Mouse (Mus musculus) kidney, embryonic 14.5 days (tissue): ENCODE measurements around the gene Rps6kl1. TPM values are rescaled to one million over a fixed set of nuclear protein-coding genes. Genes with fewer than 3 reads are reported as not detected.

Experiments used
- ATAC-seq: fragments of 200-750 bp; cut with Nextera tagmentation; 2 replicates; pipeline ENCODE4 v1.8.0; 2017; ENCODE audit warnings: moderate number of reproducible peaks, mild to moderate bottlenecking, moderate TSS enrichment, moderate library complexity; ENCODE audit not compliant: low FRiP score, low TSS enrichment
- H3K27ac ChIP-seq: fragments of 300-500 bp; sonication (generic); 2 replicates; pipeline ENCODE4 v1.5.1; 2014; ENCODE audit warnings: low read depth, mild to moderate bottlenecking, low read length, moderate library complexity, mixed read lengths
- H3K27me3 ChIP-seq: fragments of 300-500 bp; sonication (generic); 2 replicates; pipeline ENCODE4 v1.6.1; 2014; ENCODE audit warnings: mild to moderate bottlenecking, low read length; ENCODE audit not compliant: control insufficient read depth, insufficient read depth
- H3K36me3 ChIP-seq: fragments of 300-500 bp; sonication (generic); 2 replicates; pipeline ENCODE4 v1.6.1; 2014; ENCODE audit warnings: low read length, mixed read lengths; ENCODE audit not compliant: control insufficient read depth, insufficient read depth
- H3K4me1 ChIP-seq: fragments of 300-500 bp; sonication (generic); 2 replicates; pipeline ENCODE4 v1.6.1; 2014; ENCODE audit warnings: low read length, mixed read lengths; ENCODE audit not compliant: control insufficient read depth, insufficient read depth
- H3K4me2 ChIP-seq: fragments of 300-500 bp; sonication (generic); replicated peaks from 2 replicates; pipeline ENCODE4 v1.6.1; 2014; ENCODE audit warnings: low read depth, mild to moderate bottlenecking, low read length
- H3K4me3 ChIP-seq: fragments of 300-500 bp; sonication (generic); 2 replicates; pipeline ENCODE4 v1.5.1; 2014; ENCODE audit warnings: mild to moderate bottlenecking, low read length
- H3K9ac ChIP-seq: fragments of 300-500 bp; sonication (generic); 2 replicates; pipeline ENCODE4 v1.6.1; 2014; ENCODE audit warnings: low read depth, mild to moderate bottlenecking, low read length, moderate library complexity
- H3K9me3 ChIP-seq: fragments of 300-500 bp; sonication (generic); 2 replicates; pipeline ENCODE4 v1.6.1; 2016; ENCODE audit warnings: low read length; ENCODE audit not compliant: control insufficient read depth
- WGBS: fragments of 180-500 bp; shearing (Covaris S2); extraction: QIAGEN DNeasy Blood & Tissue Kit; methylation state at CpG from one replicate; pipeline ENCODE4 v1.1.7; 2014; 5-methylcytosine and 5-hydroxymethylcytosine counted together
- polyA plus RNA-seq: library from polyadenylated mRNA; unstranded; fragments of >200 nt; fragmentation: Nextera tagmentation; extraction: Ambion mirVana; gene quantifications from 2 replicates; pipeline ENCODE4 v1.2.1, GENCODE M21; 2014

Rps6kl1 gene
- polyA plus RNA-seq, 1 experiment from 2014 or later = 0.61 TPM

DNA sequence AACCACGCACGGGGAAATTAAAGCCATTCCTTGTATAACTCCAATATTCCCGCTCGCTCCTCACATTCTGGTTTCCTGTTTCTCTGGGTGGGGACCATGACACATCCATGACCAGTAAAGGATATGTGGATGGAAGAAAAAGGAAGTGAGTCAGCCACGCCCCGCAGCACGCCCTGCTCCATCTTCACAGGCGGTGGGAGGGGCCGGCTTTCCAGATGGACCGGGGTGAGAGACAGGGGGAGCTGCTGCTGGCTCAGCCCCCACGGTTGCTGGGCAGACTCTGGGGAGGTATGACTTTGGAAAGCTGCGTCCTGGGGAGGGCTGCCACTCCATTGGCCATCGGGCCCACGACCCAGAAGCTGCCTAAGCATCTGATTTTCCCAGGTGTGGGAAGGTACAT is 57.1 kb downstream of the Rps6kl1 start:
- 24% methylated on average over 14 of the region's 14 CpGs for WGBS
- no peak overlapping the region for H3K27ac ChIP-seq
- H3K9ac ChIP-seq = no peak overlapping the region
- no peak overlapping the region for H3K4me2 ChIP-seq
- H3K36me3 ChIP-seq = no peaks in the 10 kb centered on the region
- 0 out of 2 replicates have a peak, but pooled peaks cover 2% of the 10 kb centered on the region for H3K4me1 ChIP-seq
- peak; percentile 71; the same call in 1 of the 2 replicates for ATAC-seq
- H3K9me3 ChIP-seq = no peaks in the 10 kb centered on the region
- H3K27me3 ChIP-seq = no peaks in the 10 kb centered on the region
- H3K4me3 ChIP-seq = no peak overlapping the region

DNA sequence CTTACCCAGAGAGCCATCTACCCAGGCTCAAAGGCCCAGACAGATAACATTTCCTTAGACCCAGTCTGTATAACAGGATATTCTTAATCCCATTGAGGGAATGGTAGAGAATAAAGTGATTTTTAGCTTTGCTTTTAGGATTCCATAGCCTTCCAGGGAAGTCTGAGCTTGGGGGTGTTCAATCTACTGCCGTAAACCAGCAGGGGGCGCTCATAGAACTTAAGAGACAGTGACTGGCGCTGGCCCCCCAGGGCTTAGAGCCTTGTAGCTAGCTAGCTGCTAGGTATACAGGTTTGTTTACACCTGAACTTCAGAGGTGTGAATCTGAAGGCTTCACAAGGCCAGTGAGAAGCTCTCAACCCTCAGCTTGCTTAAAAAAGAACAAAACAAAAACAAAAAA is 58.9 kb downstream of the Rps6kl1 start:
- no peak overlapping the region for H3K4me3 ChIP-seq
- no peak for ATAC-seq
- 0 out of 2 replicates have a peak, but pooled peaks cover 2% of the 10 kb centered on the region for H3K4me1 ChIP-seq
- no peak overlapping the region for H3K4me2 ChIP-seq
- H3K27ac ChIP-seq = no peak overlapping the region
- no peak overlapping the region for H3K9ac ChIP-seq
- whole genome bisulfite sequencing = 10% methylated on average over 3 of the region's 3 CpGs
- peaks cover 13% of the 10 kb centered on the region for H3K36me3 ChIP-seq
- H3K27me3 ChIP-seq = no peaks in the 10 kb centered on the region
- H3K9me3 ChIP-seq = no peaks in the 10 kb centered on the region

DNA sequence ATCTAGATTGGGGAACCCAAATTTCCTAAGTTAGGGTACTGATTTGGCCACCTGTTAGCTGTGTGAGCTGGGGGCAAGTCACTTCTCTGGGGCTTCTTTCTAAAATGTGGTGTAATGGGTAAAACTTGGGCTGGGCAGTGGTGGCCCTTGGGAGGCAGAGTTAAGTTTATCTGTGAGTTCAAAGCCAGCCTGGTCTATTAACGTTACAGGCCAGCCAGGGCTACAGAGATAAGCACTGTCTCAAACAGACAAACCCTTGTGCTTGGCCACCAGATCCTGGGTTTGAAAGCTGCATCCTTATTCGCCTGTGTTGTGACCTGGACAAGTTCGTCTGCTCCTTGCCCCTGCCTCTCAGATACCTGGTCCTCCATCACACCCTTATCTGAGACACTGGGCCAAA is 59.9 kb downstream of the Rps6kl1 start:
- no peaks in the 10 kb centered on the region for H3K27me3 ChIP-seq
- peaks cover 21% of the 10 kb centered on the region for H3K36me3 ChIP-seq
- no peak for ATAC-seq
- no peak overlapping the region for H3K9ac ChIP-seq
- H3K27ac ChIP-seq = no peak overlapping the region
- no peaks in the 10 kb centered on the region for H3K9me3 ChIP-seq
- H3K4me1 ChIP-seq = 0 out of 2 replicates have a peak, but pooled peaks cover 2% of the 10 kb centered on the region
- H3K4me2 ChIP-seq = no peak overlapping the region
- H3K4me3 ChIP-seq = no peak overlapping the region
- WGBS = 82% methylated on average over 3 of the region's 3 CpGs

DNA sequence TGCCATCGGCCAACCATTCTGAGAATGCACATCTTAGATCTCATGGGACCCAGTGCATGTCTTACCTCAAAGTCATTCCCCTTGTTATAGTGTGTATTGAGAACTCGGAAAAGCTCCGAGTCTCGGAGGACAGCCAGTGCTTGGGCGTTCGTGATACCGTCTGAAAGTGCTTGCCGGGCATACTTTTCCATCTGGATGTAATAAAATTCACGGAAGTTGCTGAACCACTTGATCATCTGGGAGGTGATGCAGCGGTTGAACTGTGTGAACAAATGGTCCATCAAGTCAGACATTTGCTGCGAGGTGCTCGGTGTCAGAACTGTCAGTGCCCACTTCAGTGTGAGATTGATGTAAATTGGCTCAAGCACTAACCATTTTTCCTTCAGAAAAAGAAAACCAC is 63.2 kb downstream of the Rps6kl1 start:
- no peaks in the 10 kb centered on the region for H3K4me1 ChIP-seq
- no peaks in the 10 kb centered on the region for H3K27me3 ChIP-seq
- no peak overlapping the region for H3K9ac ChIP-seq
- ATAC-seq = no peak
- 64% methylated on average over 12 of the region's 12 CpGs for WGBS
- H3K9me3 ChIP-seq = no peaks in the 10 kb centered on the region
- peaks cover 21% of the 10 kb centered on the region for H3K36me3 ChIP-seq
- H3K27ac ChIP-seq = no peak overlapping the region
- H3K4me2 ChIP-seq = no peak overlapping the region
- no peak overlapping the region for H3K4me3 ChIP-seq

Other genes with a start within 250 kb of the Rps6kl1 start
- gene Fcf1, start 180.4 kb downstream of the Rps6kl1 start, polyA plus RNA-seq = 153 and 212 TPM in 2 replicates
- gene Arel1, start 180.4 kb downstream of the Rps6kl1 start, polyA plus RNA-seq = 8.4 and 15.7 TPM in 2 replicates
- gene Ylpm1, start 154.9 kb downstream of the Rps6kl1 start, polyA plus RNA-seq = 44.1 and 47.0 TPM in 2 replicates
- gene Prox2, start 40.5 kb downstream of the Rps6kl1 start, polyA plus RNA-seq = 2.9 and 3.3 TPM in 2 replicates
- 68.1 and 119 TPM in 2 replicates for gene Dlst, start 40.4 kb downstream of the Rps6kl1 start, polyA plus RNA-seq
- gene Pgf, start 26.5 kb upstream of the Rps6kl1 start, polyA plus RNA-seq = 16.3 and 21.9 TPM in 2 replicates
- 95.7 and 105 TPM in 2 replicates for gene Eif2b2, start 68.2 kb upstream of the Rps6kl1 start, polyA plus RNA-seq
- gene Mlh3, start 119.3 kb upstream of the Rps6kl1 start, polyA plus RNA-seq = 6.2 and 10.8 TPM in 2 replicates
- gene Acyp1, start 137.2 kb upstream of the Rps6kl1 start, polyA plus RNA-seq = 57.7 and 89.4 TPM in 2 replicates
- 2.0 and 3.2 TPM in 2 replicates for gene Zc2hc1c, start 137.3 kb upstream of the Rps6kl1 start, polyA plus RNA-seq
- 13.1 and 19.1 TPM in 2 replicates for gene Nek9, start 188.1 kb upstream of the Rps6kl1 start, polyA plus RNA-seq
- 314 and 356 TPM in 2 replicates for gene Tmed10, start 223.6 kb upstream of the Rps6kl1 start, polyA plus RNA-seq